Mouse (Mus musculus) lung, embryonic 16.5 days (tissue): ENCODE measurements around the gene Kctd10. TPM values are rescaled to one million over a fixed set of nuclear protein-coding genes. Genes with fewer than 3 reads are reported as not detected.

Source experiments
- ATAC-seq: fragments of 200-750 bp; cut with Nextera tagmentation; 2 replicates; pipeline ENCODE4 v1.8.0; 2017; ENCODE audit warnings: low read depth, mild to moderate bottlenecking, moderate library complexity
- H3K27ac ChIP-seq: fragments of 300-500 bp; sonication (generic); 2 replicates; pipeline ENCODE4 v1.5.1; 2014; ENCODE audit warnings: mild to moderate bottlenecking, control low read depth, low read length
- H3K27me3 ChIP-seq: fragments of 300-500 bp; sonication (generic); 2 replicates; pipeline ENCODE4 v1.6.1; 2014; ENCODE audit warnings: low read depth, low read length, mixed read lengths; ENCODE audit not compliant: control insufficient read depth, insufficient read depth
- H3K36me3 ChIP-seq: fragments of 300-500 bp; sonication (generic); 2 replicates; pipeline ENCODE4 v1.6.1; 2014; ENCODE audit warnings: low read length; ENCODE audit not compliant: control insufficient read depth, insufficient read depth
- H3K4me1 ChIP-seq: fragments of 300-500 bp; sonication (generic); replicated peaks from 2 replicates; pipeline ENCODE4 v1.6.1; 2014; ENCODE audit warnings: low read length, mixed read lengths; ENCODE audit not compliant: control insufficient read depth, insufficient read depth
- H3K4me2 ChIP-seq: fragments of 300-500 bp; sonication (generic); 2 replicates; pipeline ENCODE4 v1.6.1; 2014; ENCODE audit warnings: low read depth, low read length, control low read depth
- H3K4me3 ChIP-seq: fragments of 300-500 bp; sonication (generic); 2 replicates; pipeline ENCODE4 v1.5.1; 2014; ENCODE audit warnings: mild to moderate bottlenecking, low read length, control low read depth
- H3K9ac ChIP-seq: fragments of 300-500 bp; sonication (generic); 2 replicates; pipeline ENCODE4 v1.6.1; 2014; ENCODE audit warnings: low read length, control low read depth
- H3K9me3 ChIP-seq: fragments of 300-500 bp; sonication (generic); 2 replicates; pipeline ENCODE4 v1.6.1; 2016; ENCODE audit warnings: low read length; ENCODE audit not compliant: control insufficient read depth
- WGBS: fragments of 180-500 bp; shearing (Covaris S2); extraction: QIAGEN DNeasy Blood & Tissue Kit; methylation state at CpG from one replicate; pipeline ENCODE4 v1.1.7; 2014; 5-methylcytosine and 5-hydroxymethylcytosine counted together
- microRNA-seq: library from miRNA; unstranded; fragments of <30 nt; microRNA quantifications from one replicate; pipeline ENCODE4, GENCODE M21; 2016
- polyA plus RNA-seq: library from polyadenylated mRNA; unstranded; fragments of >200 nt; fragmentation: Nextera tagmentation; extraction: Ambion mirVana; gene quantifications from 2 replicates; pipeline ENCODE4 v1.2.1, GENCODE M21; 2015

Gene Kctd10
- polyA plus RNA-seq, 1 experiment from 2014 or later: 200 TPM

DNA sequence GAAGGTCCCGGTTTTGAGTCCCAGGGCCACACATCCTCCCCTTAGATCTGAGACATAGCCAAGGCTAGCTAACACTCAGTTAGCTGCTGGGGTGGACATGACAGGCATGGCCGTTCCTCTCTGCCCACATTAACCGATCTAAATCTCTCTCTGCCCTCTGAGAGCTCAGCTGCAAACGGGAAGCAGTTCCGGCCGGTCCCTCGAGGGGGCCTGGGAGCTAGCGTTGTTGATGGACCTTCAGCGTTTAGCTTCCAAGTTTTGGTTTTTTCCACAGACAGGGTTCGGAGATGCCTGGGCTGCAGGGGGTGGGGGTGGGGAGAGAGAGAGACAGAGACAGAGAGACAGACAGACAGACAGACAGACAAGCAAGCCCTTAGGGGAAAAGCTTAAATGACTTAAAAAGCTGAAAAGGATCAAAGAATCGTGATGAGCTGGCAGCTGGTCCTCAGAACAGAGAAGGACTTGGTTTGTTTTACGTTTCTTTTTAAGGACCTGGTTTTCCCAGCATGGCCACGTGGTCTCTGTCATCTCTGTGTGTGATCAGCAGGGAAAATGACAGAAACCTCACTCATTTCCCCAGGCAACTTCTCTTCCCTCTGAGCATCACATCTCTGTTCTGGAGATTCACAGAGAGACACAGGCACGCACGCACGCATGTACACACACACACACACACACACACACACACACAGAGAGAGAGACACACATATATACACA is 56.4 kb downstream of the Kctd10 start:
- 0 out of 2 replicates have a peak overlapping the region, but pooled peaks have one; percentile 35 for H3K9ac ChIP-seq
- no peaks in the 10 kb centered on the region for H3K27me3 ChIP-seq
- no peak overlapping the region for H3K27ac ChIP-seq
- H3K4me3 ChIP-seq: no peak overlapping the region
- no peaks in the 10 kb centered on the region for H3K4me1 ChIP-seq
- WGBS: 20% methylated on average over 16 of the region's 16 CpGs
- H3K36me3 ChIP-seq: no peaks in the 10 kb centered on the region
- H3K9me3 ChIP-seq: no peaks in the 10 kb centered on the region
- H3K4me2 ChIP-seq: peak overlapping the region; percentile 47
- peak; percentile 61; the same call in 1 of the 2 replicates for ATAC-seq

DNA sequence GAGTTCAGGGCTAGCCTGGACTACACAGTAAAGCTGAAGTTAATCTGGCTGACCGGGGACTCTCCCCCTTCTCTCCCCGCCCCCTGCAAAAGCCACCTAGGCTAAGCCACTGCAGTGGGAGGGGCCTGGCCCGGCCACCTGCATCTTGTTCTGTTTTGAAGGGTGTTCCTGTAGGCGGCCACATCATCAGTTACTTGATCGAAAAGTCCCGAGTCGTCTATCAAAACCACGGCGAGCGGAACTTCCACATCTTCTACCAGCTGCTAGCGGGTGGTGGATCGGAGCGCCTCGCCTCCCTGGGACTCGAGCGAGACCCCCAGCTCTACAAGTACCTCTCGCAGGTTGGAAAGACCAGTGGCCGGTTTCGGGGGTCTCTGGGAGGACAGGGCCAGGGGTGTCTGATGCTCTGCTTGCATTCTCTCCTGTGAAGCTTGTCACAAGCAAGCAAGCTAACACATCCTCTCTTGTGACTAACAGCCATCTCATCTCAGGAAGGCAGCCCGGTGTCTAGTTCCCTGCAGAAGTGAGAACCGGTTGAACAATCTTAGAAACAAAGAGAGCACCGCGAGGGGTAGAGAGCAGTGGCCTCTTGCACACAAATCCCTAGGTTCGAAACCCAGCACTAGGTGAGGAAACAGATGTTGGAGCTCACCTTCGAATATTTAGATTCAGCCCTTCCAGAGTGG is 57.1 kb downstream of the Kctd10 start:
- no peaks in the 10 kb centered on the region for H3K9me3 ChIP-seq
- WGBS: 50% methylated on average over 25 of the region's 25 CpGs
- no peaks in the 10 kb centered on the region for H3K4me1 ChIP-seq
- no peaks in the 10 kb centered on the region for H3K27me3 ChIP-seq
- H3K9ac ChIP-seq: no peak overlapping the region
- no peak overlapping the region for H3K4me2 ChIP-seq
- H3K36me3 ChIP-seq: no peaks in the 10 kb centered on the region
- no peak overlapping the region for H3K27ac ChIP-seq
- H3K4me3 ChIP-seq: no peak overlapping the region
- ATAC-seq: no peak

Small RNA genes within 50 kb of the gene (microRNA-seq; reads per million reads assigned to microRNA genes)
- gene Mir7027: not detected

Other genes starting within 250 kb of the Kctd10 start
- 2.0 and 2.3 TPM in 2 replicates for gene Acacb, start 234.0 kb downstream of the Kctd10 start, polyA plus RNA-seq
- 3.6 and 5.3 TPM in 2 replicates for gene Foxn4, start 106.7 kb downstream of the Kctd10 start, polyA plus RNA-seq
- gene Myo1h, start 91.3 kb downstream of the Kctd10 start, polyA plus RNA-seq: 5.4 and 6.8 TPM in 2 replicates
- gene Ube3b, start 99 bp upstream of the Kctd10 start, polyA plus RNA-seq: 52.5 and 54.1 TPM in 2 replicates
- 29.8 and 31.7 TPM in 2 replicates for gene Mmab, start 63.6 kb upstream of the Kctd10 start, polyA plus RNA-seq
- 31.1 and 36.1 TPM in 2 replicates for gene Mvk, start 63.8 kb upstream of the Kctd10 start, polyA plus RNA-seq
- 2.2 and 2.3 TPM in 2 replicates for gene Fam222a, start 187.5 kb upstream of the Kctd10 start, polyA plus RNA-seq